Mouse (Mus musculus) heart, adult 2 months (tissue): ENCODE results near the gene Tcerg1l.

Source experiments
- CTCF ChIP-seq: fragments of 200-600 bp; IDR thresholded peaks from 2 replicates; pipeline ENCODE4 v1.8.1; 2022; ENCODE audit warnings: antibody characterized with exemption, mild to moderate bottlenecking, moderate library complexity
- EP300 ChIP-seq: fragments of 200-500 bp; IDR thresholded peaks from 2 replicates; pipeline ENCODE4 v1.6.1; 2011; ENCODE audit warnings: low read depth, low read length, control low read depth; ENCODE audit not compliant: insufficient read depth
- POLR2A ChIP-seq: fragments of 200-500 bp; IDR thresholded peaks from 2 replicates; pipeline ENCODE4 v1.6.1; 2011; ENCODE audit warnings: mild to moderate bottlenecking, low read depth, low read length, control low read depth; ENCODE audit not compliant: insufficient read depth

- TF ChIP-seq CTCF (no peak), POLR2A (no peak), EP300 (no peak)
Observed at GRCm38 (mm10) chr7:138400506-138401272, 3.2 kb upstream of the Tcerg1l start.
